Mouse (Mus musculus) CH12.LX (cell line): ENCODE results near the gene Rpl12.

Experiments
- CTCF ChIP-seq, 2 experiments: IDR thresholded peaks in 1 of 2; conservative IDR thresholded peaks in 1 of 2; 2 replicates each; pipeline ENCODE4 v1.5.1; 2011 to 2012; ENCODE audit warnings: low read depth in 2 of 2, low read length in 2 of 2, improper control_type of control experiment in 1 of 2, inconsistent platforms in 1 of 2, mild to moderate bottlenecking in 1 of 2, moderate library complexity in 1 of 2
- EP300 ChIP-seq: IDR thresholded peaks from 2 replicates; pipeline ENCODE4 v1.6.1; 2011; ENCODE audit warnings: low read length, improper control_type of control experiment
- MAX ChIP-seq: IDR thresholded peaks from 2 replicates; pipeline ENCODE4 v1.6.1; 2011; ENCODE audit warnings: low read length, improper control_type of control experiment
- RAD21 ChIP-seq: IDR thresholded peaks from 2 replicates; pipeline ENCODE4 v1.6.1; 2011; ENCODE audit warnings: low read depth, mild to moderate bottlenecking, low read length, improper control_type of control experiment, moderate library complexity
- RCOR1 ChIP-seq: conservative IDR thresholded peaks from 2 replicates; pipeline ENCODE4 v1.6.1; 2012; ENCODE audit warnings: low read depth, mild to moderate bottlenecking, inconsistent platforms, low read length, improper control_type of control experiment
- USF1 ChIP-seq: IDR thresholded peaks from 2 replicates; pipeline ENCODE4 v1.6.1; 2014; ENCODE audit warnings: low read depth, mild to moderate bottlenecking, inconsistent platforms, low read length, improper control_type of control experiment

DNA sequence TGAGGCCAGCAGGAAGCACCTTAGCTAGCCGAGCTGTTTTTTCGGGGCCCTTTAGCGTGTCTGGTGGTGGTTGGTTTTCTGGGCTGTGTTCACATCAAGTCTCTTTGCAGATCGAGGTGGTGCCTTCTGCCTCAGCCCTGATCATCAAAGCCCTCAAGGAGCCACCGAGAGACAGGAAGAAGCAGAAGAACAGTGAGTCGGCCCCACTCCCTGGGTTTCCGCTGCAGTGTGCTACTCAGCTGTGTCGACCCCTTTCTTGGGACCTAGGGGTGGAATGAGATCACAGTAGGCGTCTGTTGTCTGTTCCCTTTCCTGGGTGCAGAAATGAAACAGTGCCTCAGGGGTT, 1.5 kb downstream of the Rpl12 start:
- TF ChIP-seq CTCF (conservative IDR thresholded peaks at IDR 0.05 in 1 of 2, IDR thresholded peaks at IDR 0.05 in 1 of 2; ENCODE audit: low read depth in 2 of 2, low read length in 2 of 2) (no peak), MAX (no peak), RAD21 (no peak), EP300 (no peak), RCOR1 (no peak), USF1 (no peak)
